Mouse (Mus musculus) liver, embryonic 14.5 days (tissue): ENCODE results near the gene Pcf11. TPM values are rescaled to one million over a fixed set of nuclear protein-coding genes. Genes with fewer than 3 reads are reported as not detected.

Source experiments
- ATAC-seq: fragments of 200-750 bp; cut with Nextera tagmentation; 2 replicates; pipeline ENCODE4 v1.8.0; 2017; ENCODE audit warnings: moderate number of reproducible peaks, mild to moderate bottlenecking, moderate library complexity; ENCODE audit not compliant: insufficient read depth
- DNase-seq, 3 experiments: peaks; one replicate each; pipeline ENCODE4 v3.0.0-alpha.2; 2012 to 2013; ENCODE audit warnings: low read depth in 3 of 3, low spot score in 3 of 3
- H3K27ac ChIP-seq: fragments of 300-500 bp; sonication (generic); 2 replicates; pipeline ENCODE4 v1.5.1; 2014; ENCODE audit warnings: moderate library complexity, mild to moderate bottlenecking, control low read depth, inconsistent platforms
- H3K27me3 ChIP-seq: fragments of 300-500 bp; sonication (generic); 2 replicates; pipeline ENCODE4 v1.6.1; 2014; ENCODE audit warnings: mild to moderate bottlenecking, low read length, moderate library complexity; ENCODE audit not compliant: control insufficient read depth, insufficient read depth
- H3K36me3 ChIP-seq: fragments of 300-500 bp; sonication (generic); replicated peaks from 2 replicates; pipeline ENCODE4 v1.6.1; 2014; ENCODE audit warnings: low read depth; ENCODE audit not compliant: control insufficient read depth, insufficient read depth
- H3K4me1 ChIP-seq, 2 experiments: fragments of 200-500 bp in 1 of 2; fragments of 300-500 bp in 1 of 2; sonication (generic) in 1 of 2; replicated peaks; 2 replicates each; pipeline ENCODE4 v1.6.1; 2012 to 2014; ENCODE audit warnings: antibody characterized with exemption in 1 of 2, inconsistent platforms in 1 of 2, low read length in 1 of 2; ENCODE audit not compliant: control insufficient read depth in 2 of 2, insufficient read depth in 2 of 2
- H3K4me2 ChIP-seq: fragments of 300-500 bp; sonication (generic); 2 replicates; pipeline ENCODE4 v1.6.1; 2014; ENCODE audit warnings: low read depth, mild to moderate bottlenecking, control low read depth, moderate library complexity
- H3K4me3 ChIP-seq, 2 experiments: fragments of 200-500 bp in 1 of 2; fragments of 300-500 bp in 1 of 2; sonication (generic) in 1 of 2; 2 replicates each; pipeline ENCODE4 v1.5.1; 2012 to 2014; ENCODE audit warnings: low read depth in 2 of 2, low read length in 2 of 2, mild to moderate bottlenecking in 2 of 2, control low read depth in 1 of 2, inconsistent platforms in 1 of 2, moderate library complexity in 1 of 2; ENCODE audit not compliant: insufficient read depth in 1 of 2
- H3K9ac ChIP-seq: fragments of 300-500 bp; sonication (generic); replicated peaks from 2 replicates; pipeline ENCODE4 v1.6.1; 2014; ENCODE audit warnings: mild to moderate bottlenecking, control low read depth, moderate library complexity
- H3K9me3 ChIP-seq: fragments of 300-500 bp; sonication (generic); 2 replicates; pipeline ENCODE4 v1.6.1; 2016; ENCODE audit warnings: low read length, mixed read lengths; ENCODE audit not compliant: control insufficient read depth
- CTCF ChIP-seq: IDR thresholded peaks from 2 replicates; pipeline ENCODE4 v1.5.1; 2016; ENCODE audit warnings: antibody characterized with exemption, low read depth, control low read depth
- EP300 ChIP-seq: IDR thresholded peaks from 2 replicates; pipeline ENCODE4 v1.6.1; 2016; ENCODE audit warnings: antibody characterized with exemption, low read depth
- WGBS: fragments of 180-500 bp; shearing (Covaris S2); extraction: QIAGEN DNeasy Blood & Tissue Kit; methylation state at CpG from one replicate; pipeline ENCODE4 v1.1.7; 2014; ENCODE audit not compliant: insufficient replicate concordance; 5-methylcytosine and 5-hydroxymethylcytosine counted together
- polyA plus RNA-seq, 2 experiments: library from polyadenylated mRNA; depleted of rRNA in 1 of 2; stranded (reverse) in 1 of 2; unstranded in 1 of 2; fragments of >200 nt; fragmentation: Nextera tagmentation in 1 of 2; extraction: Ambion mirVana in 1 of 2; gene quantifications; 2 replicates each; pipeline versions ENCODE4 v1.2.1 to v1.2.3; 2012 to 2014

Pcf11 gene
- polyA plus RNA-seq, 2 experiments = 8.4 to 11.9 TPM

DNA sequence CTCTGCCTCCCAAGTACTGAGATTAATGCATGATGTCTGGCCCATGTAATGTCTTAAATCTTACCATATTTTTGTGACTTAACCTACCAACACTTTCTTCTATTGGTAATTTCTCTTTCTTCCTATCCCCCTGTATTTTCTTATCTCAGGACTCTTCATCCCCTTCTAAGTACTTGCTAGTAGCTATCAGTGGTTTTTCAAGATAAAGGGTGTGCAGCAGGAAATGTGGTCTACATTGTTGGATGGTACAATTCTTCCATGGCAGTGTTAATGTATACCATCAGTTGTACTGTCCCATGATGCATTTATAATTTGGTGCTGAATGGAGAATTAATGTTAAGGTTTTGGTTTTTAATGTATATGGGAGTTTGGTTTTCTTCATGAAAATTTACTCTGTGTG lies 27.4 kb downstream of the Pcf11 start:
- Histone ChIP-seq H3K4me2 (no peak overlapping the region), H3K9me3 (no peaks in the 10 kb centered on the region), H3K36me3 (peaks cover 37% of the 10 kb centered on the region), H3K4me3 (no peak overlapping the region), H3K27me3 (no peaks in the 10 kb centered on the region), H3K4me1 (peaks cover 0 to 9% of the 10 kb centered on the region in 2 experiments; a peak in 2 of 4 replicates), H3K27ac (no peak overlapping the region), H3K9ac (no peak overlapping the region)
- no peak for DNase-seq
- TF ChIP-seq EP300 = no peak
- TF ChIP-seq CTCF = no peak
- no peak for ATAC-seq

GRCm38 (mm10) chr7:92638050-92638449 lies 31.7 kb downstream of the Pcf11 start:
- no peak for TF ChIP-seq CTCF
- TF ChIP-seq EP300 = no peak
- Histone ChIP-seq H3K36me3 (peaks cover 11% of the 10 kb centered on the region), H3K9ac (no peak overlapping the region; the same call in 1 of the 2 replicates), H3K4me2 (peak overlapping the region; percentile 90), H3K27ac (no peak overlapping the region), H3K4me3 (peak overlapping the region in 1 of 2 experiments; percentile 90; a peak in 2 of 4 replicates), H3K4me1 (peaks cover 2 to 12% of the 10 kb centered on the region in 2 experiments; a peak in 3 of 4 replicates), H3K9me3 (no peaks in the 10 kb centered on the region), H3K27me3 (peaks cover 13% of the 10 kb centered on the region)
- WGBS = 79% methylated on average over 5 of the region's 5 CpGs
- no peak for ATAC-seq
- no peak for DNase-seq

DNA sequence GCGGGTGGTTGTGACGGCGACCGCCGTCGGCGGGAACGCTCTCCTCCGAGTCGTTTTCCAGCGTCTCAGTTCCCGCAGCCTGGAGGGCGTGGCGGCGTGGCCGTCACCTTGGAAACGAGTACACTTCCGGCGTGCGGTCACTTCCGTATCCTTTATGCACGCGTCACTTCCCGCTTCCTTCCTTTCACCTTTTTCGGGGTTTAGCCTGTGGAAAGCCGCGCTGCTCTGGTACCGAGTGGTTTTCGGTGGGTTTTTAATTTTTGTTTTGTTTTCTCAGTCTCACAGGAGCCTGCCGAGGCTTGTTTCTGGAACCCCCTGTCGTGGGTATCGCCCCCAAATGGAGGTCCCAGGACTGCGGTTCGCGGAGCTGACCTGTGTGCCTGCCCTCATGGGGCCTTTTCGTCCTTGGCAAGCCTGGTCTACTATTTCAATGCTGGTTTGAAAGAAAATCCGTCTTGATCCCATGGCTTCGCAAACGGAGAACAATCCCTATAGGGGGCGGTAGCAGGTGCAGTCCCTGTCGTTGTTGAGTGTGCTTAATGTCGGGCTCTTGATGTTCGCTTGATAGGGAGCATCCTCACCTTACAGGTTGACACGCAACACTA lies 32.6 kb downstream of the Pcf11 start, which contains the start of gene Ankrd42:
TSS of gene Ankrd42 (minus strand) at position 122 of the 605 bp plus-strand sequence.
- TF ChIP-seq CTCF (peak; percentile 54), EP300 (no peak)
- DNase-seq (peak; percentile 85 to 89 (median 85)), ATAC-seq (peak; percentile 96)
- peak within 1 kb of the TSS; percentile 90 to 96 for H3K4me3 ChIP-seq
- H3K4me1 ChIP-seq = peaks cover 2 to 12% of the 10 kb centered on the region in 2 experiments; a peak in 3 of 4 replicates
- no peaks in the 10 kb centered on the region for H3K9me3 ChIP-seq
- WGBS = under 1% methylated on average over 44 of the region's 44 CpGs
- peak within 1 kb of the TSS; percentile 81 for H3K9ac ChIP-seq
- peak within 1 kb of the TSS; percentile 90 for H3K4me2 ChIP-seq
- peaks cover 4% of the 10 kb centered on the region for H3K36me3 ChIP-seq
- H3K27me3 ChIP-seq = peaks cover 13% of the 10 kb centered on the region
- peak within 1 kb of the TSS; percentile 39 for H3K27ac ChIP-seq

GRCm38 (mm10) chr7:92636295-92637011 lies 33.3 kb downstream of the Pcf11 start:
- peaks cover 13% of the 10 kb centered on the region for H3K27me3 ChIP-seq
- H3K4me2 ChIP-seq = peak overlapping the region; percentile 90
- H3K36me3 ChIP-seq = peaks cover 3% of the 10 kb centered on the region
- peak; percentile 51 for ATAC-seq
- H3K27ac ChIP-seq = no peak overlapping the region
- H3K9ac ChIP-seq = peak overlapping the region; percentile 81
- TF ChIP-seq EP300 (no peak), CTCF (no peak)
- no peaks in the 10 kb centered on the region for H3K9me3 ChIP-seq
- peak overlapping the region; percentile 90 to 96 for H3K4me3 ChIP-seq
- H3K4me1 ChIP-seq = peaks cover 2 to 12% of the 10 kb centered on the region in 2 experiments; a peak in 3 of 4 replicates
- 3% methylated on average over 49 of the region's 49 CpGs for WGBS
- DNase-seq = peak in 1 of 3 experiments; percentile 6

DNA sequence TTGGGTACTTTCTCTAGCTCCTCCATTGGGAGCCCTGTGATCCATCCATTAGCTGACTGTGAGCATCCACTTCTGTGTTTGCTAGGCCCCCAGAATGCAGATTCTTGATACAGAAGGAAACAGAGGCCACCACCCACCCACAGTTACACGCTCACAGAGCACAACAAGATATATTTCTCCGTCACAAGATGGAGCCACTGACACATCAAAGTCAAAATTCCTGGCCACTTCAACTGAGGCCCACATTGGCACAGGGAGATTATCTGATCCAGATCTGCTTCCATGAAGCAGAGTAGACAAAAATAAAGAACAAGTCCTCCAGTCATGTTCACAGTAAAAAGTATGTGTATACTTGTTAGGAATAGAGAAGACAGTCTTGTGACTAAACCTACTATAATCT lies 39.6 kb downstream of the Pcf11 start:
- Histone ChIP-seq H3K36me3 (no peaks in the 10 kb centered on the region), H3K27me3 (no peaks in the 10 kb centered on the region), H3K4me3 (no peak overlapping the region), H3K4me1 (no peaks in the 10 kb centered on the region), H3K9me3 (no peaks in the 10 kb centered on the region), H3K9ac (no peak overlapping the region), H3K27ac (no peak overlapping the region), H3K4me2 (no peak overlapping the region)
- no peak for ATAC-seq
- DNase-seq = no peak
- TF ChIP-seq EP300 (no peak), CTCF (peak; percentile 31; the same call in 1 of the 2 replicates)
- WGBS = 28% methylated on average over 2 of the region's 2 CpGs
